Mouse (Mus musculus): ENCODE measurements around the gene Dyrk1b. TPM values are rescaled to one million over a fixed set of nuclear protein-coding genes. Genes with fewer than 3 reads are reported as not detected.

Gene Dyrk1b
- polyA plus RNA-seq, 1 experiment from 2014 or later = 14.1 TPM

GRCm38 (mm10) chr7:28181376-28181775 lies 2.1 kb downstream of the Dyrk1b start:
- Histone ChIP-seq H3K27ac (replicated peaks; ENCODE audit: low read depth, low read length) (no peak overlapping the region), H3K27me3 (ENCODE audit: control insufficient read depth, insufficient read depth, low read length) (no peaks in the 10 kb centered on the region), H3K9ac (replicated peaks; ENCODE audit: low read length) (no peak overlapping the region), H3K4me3 (ENCODE audit: low read depth, low read length) (no peak overlapping the region), H3K9me3 (replicated peaks; ENCODE audit: control insufficient read depth, low read length) (no peaks in the 10 kb centered on the region), H3K4me1 (ENCODE audit: control insufficient read depth, insufficient read depth, low read length) (no peaks in the 10 kb centered on the region), H3K36me3 (replicated peaks; ENCODE audit: control insufficient read depth, insufficient read depth, low read depth, low read length) (peaks cover 41% of the 10 kb centered on the region), H3K4me2 (ENCODE audit: low read depth, low read length) (peak overlapping the region; percentile 83; the same call in 1 of the 2 replicates)
- no peak for DNase-seq (ENCODE audit: low spot score)
- WGBS = 90% methylated on average over 12 of the region's 12 CpGs
- ATAC-seq (replicated peaks; ENCODE audit: insufficient number of reproducible peaks, low FRiP score, low TSS enrichment, low read depth) = no peak

- no peak for DNase-seq (ENCODE audit: low spot score)
- no peaks in the 10 kb centered on the region for H3K4me1 ChIP-seq (ENCODE audit: control insufficient read depth, insufficient read depth, low read length)
- no peak overlapping the region for H3K4me3 ChIP-seq (ENCODE audit: low read depth, low read length)
- H3K27ac ChIP-seq (replicated peaks; ENCODE audit: low read depth, low read length) = no peak overlapping the region
- ATAC-seq (replicated peaks; ENCODE audit: insufficient number of reproducible peaks, low FRiP score, low TSS enrichment, low read depth) = no peak
- no peaks in the 10 kb centered on the region for H3K9me3 ChIP-seq (replicated peaks; ENCODE audit: control insufficient read depth, low read length)
- no peak overlapping the region for H3K9ac ChIP-seq (replicated peaks; ENCODE audit: low read length)
- no peaks in the 10 kb centered on the region for H3K27me3 ChIP-seq (ENCODE audit: control insufficient read depth, insufficient read depth, low read length)
- peaks cover 43% of the 10 kb centered on the region for H3K36me3 ChIP-seq (replicated peaks; ENCODE audit: control insufficient read depth, insufficient read depth, low read depth, low read length)
- no peak overlapping the region for H3K4me2 ChIP-seq (ENCODE audit: low read depth, low read length)
- 98% methylated on average over 21 of the region's 22 CpGs for WGBS
Observed at GRCm38 (mm10) chr7:28182320-28182719, 3.1 kb downstream of the Dyrk1b start.

GRCm38 (mm10) chr7:28185884-28186283 lies 6.6 kb downstream of the Dyrk1b start:
- ATAC-seq (replicated peaks; ENCODE audit: insufficient number of reproducible peaks, low FRiP score, low TSS enrichment, low read depth) (no peak), DNase-seq (ENCODE audit: low spot score) (no peak)
- no peaks in the 10 kb centered on the region for H3K27me3 ChIP-seq (ENCODE audit: control insufficient read depth, insufficient read depth, low read length)
- H3K36me3 ChIP-seq (replicated peaks; ENCODE audit: control insufficient read depth, insufficient read depth, low read depth, low read length) = peaks cover 59% of the 10 kb centered on the region
- H3K4me3 ChIP-seq (ENCODE audit: low read depth, low read length) = no peak overlapping the region
- WGBS = 94% methylated on average over 14 of the region's 14 CpGs
- no peak overlapping the region; the same call in 1 of the 2 replicates for H3K4me2 ChIP-seq (ENCODE audit: low read depth, low read length)
- H3K9me3 ChIP-seq (replicated peaks; ENCODE audit: control insufficient read depth, low read length) = no peaks in the 10 kb centered on the region
- H3K9ac ChIP-seq (replicated peaks; ENCODE audit: low read length) = no peak overlapping the region
- no peaks in the 10 kb centered on the region for H3K4me1 ChIP-seq (ENCODE audit: control insufficient read depth, insufficient read depth, low read length)
- H3K27ac ChIP-seq (replicated peaks; ENCODE audit: low read depth, low read length) = no peak overlapping the region

- WGBS = 78% methylated on average over 8 of the region's 8 CpGs
- Histone ChIP-seq H3K4me3 (ENCODE audit: low read depth, low read length) (no peak overlapping the region), H3K4me1 (ENCODE audit: control insufficient read depth, insufficient read depth, low read length) (no peaks in the 10 kb centered on the region), H3K4me2 (ENCODE audit: low read depth, low read length) (no peak overlapping the region), H3K36me3 (replicated peaks; ENCODE audit: control insufficient read depth, insufficient read depth, low read depth, low read length) (peaks cover 56% of the 10 kb centered on the region), H3K9me3 (replicated peaks; ENCODE audit: control insufficient read depth, low read length) (no peaks in the 10 kb centered on the region), H3K27ac (replicated peaks; ENCODE audit: low read depth, low read length) (no peak overlapping the region), H3K9ac (replicated peaks; ENCODE audit: low read length) (no peak overlapping the region), H3K27me3 (ENCODE audit: control insufficient read depth, insufficient read depth, low read length) (no peaks in the 10 kb centered on the region)
- ATAC-seq (replicated peaks; ENCODE audit: insufficient number of reproducible peaks, low FRiP score, low TSS enrichment, low read depth) = no peak
- DNase-seq (ENCODE audit: low spot score) = no peak
Observed at GRCm38 (mm10) chr7:28186631-28187030, 7.4 kb downstream of the Dyrk1b start.

GRCm38 (mm10) chr7:28191489-28191888 lies 12.2 kb downstream of the Dyrk1b start:
- peaks cover 20% of the 10 kb centered on the region for H3K36me3 ChIP-seq (replicated peaks; ENCODE audit: control insufficient read depth, insufficient read depth, low read depth, low read length)
- no peak overlapping the region for H3K27ac ChIP-seq (replicated peaks; ENCODE audit: low read depth, low read length)
- no peak for ATAC-seq (replicated peaks; ENCODE audit: insufficient number of reproducible peaks, low FRiP score, low TSS enrichment, low read depth)
- H3K9ac ChIP-seq (replicated peaks; ENCODE audit: low read length) = no peak overlapping the region
- WGBS = 94% methylated on average over 3 of the region's 3 CpGs
- no peak overlapping the region for H3K4me2 ChIP-seq (ENCODE audit: low read depth, low read length)
- no peaks in the 10 kb centered on the region for H3K4me1 ChIP-seq (ENCODE audit: control insufficient read depth, insufficient read depth, low read length)
- H3K4me3 ChIP-seq (ENCODE audit: low read depth, low read length) = no peak overlapping the region
- no peak for DNase-seq (ENCODE audit: low spot score)
- H3K27me3 ChIP-seq (ENCODE audit: control insufficient read depth, insufficient read depth, low read length) = no peaks in the 10 kb centered on the region
- no peaks in the 10 kb centered on the region for H3K9me3 ChIP-seq (replicated peaks; ENCODE audit: control insufficient read depth, low read length)

GRCm38 (mm10) chr7:28191903-28192302 lies 12.6 kb downstream of the Dyrk1b start:
- WGBS = 100% methylated on average over 1 of the region's 1 CpGs

GRCm38 (mm10) chr7:28195414-28196098 lies 16.3 kb downstream of the Dyrk1b start:
- Histone ChIP-seq H3K4me1 (ENCODE audit: control insufficient read depth, insufficient read depth, low read length) (no peaks in the 10 kb centered on the region), H3K4me2 (ENCODE audit: low read depth, low read length) (no peak overlapping the region), H3K36me3 (replicated peaks; ENCODE audit: control insufficient read depth, insufficient read depth, low read depth, low read length) (no peaks in the 10 kb centered on the region; the same call in 1 of the 2 replicates), H3K4me3 (ENCODE audit: low read depth, low read length) (no peak overlapping the region), H3K9ac (replicated peaks; ENCODE audit: low read length) (no peak overlapping the region), H3K9me3 (replicated peaks; ENCODE audit: control insufficient read depth, low read length) (no peaks in the 10 kb centered on the region), H3K27ac (replicated peaks; ENCODE audit: low read depth, low read length) (no peak overlapping the region), H3K27me3 (ENCODE audit: control insufficient read depth, insufficient read depth, low read length) (no peaks in the 10 kb centered on the region)
- 74% methylated on average over 5 of the region's 5 CpGs for WGBS
- ATAC-seq (replicated peaks; ENCODE audit: insufficient number of reproducible peaks, low FRiP score, low TSS enrichment, low read depth) = no peak
- DNase-seq (ENCODE audit: low spot score) = no peak

More at GRCm38 (mm10) chr7:28191903-28192302, 12.6 kb downstream of the Dyrk1b start:
- DNase-seq (ENCODE audit: low spot score) (no peak), ATAC-seq (replicated peaks; ENCODE audit: insufficient number of reproducible peaks, low FRiP score, low TSS enrichment, low read depth) (no peak)
- Histone ChIP-seq H3K4me3 (ENCODE audit: low read depth, low read length) (no peak overlapping the region), H3K9ac (replicated peaks; ENCODE audit: low read length) (no peak overlapping the region), H3K27me3 (ENCODE audit: control insufficient read depth, insufficient read depth, low read length) (no peaks in the 10 kb centered on the region), H3K4me2 (ENCODE audit: low read depth, low read length) (no peak overlapping the region), H3K4me1 (ENCODE audit: control insufficient read depth, insufficient read depth, low read length) (no peaks in the 10 kb centered on the region), H3K36me3 (replicated peaks; ENCODE audit: control insufficient read depth, insufficient read depth, low read depth, low read length) (peaks cover 16% of the 10 kb centered on the region), H3K9me3 (replicated peaks; ENCODE audit: control insufficient read depth, low read length) (no peaks in the 10 kb centered on the region), H3K27ac (replicated peaks; ENCODE audit: low read depth, low read length) (no peak overlapping the region)

GRCm38 (mm10) chr7:28196528-28196927 lies 17.3 kb downstream of the Dyrk1b start:
- Histone ChIP-seq H3K27ac (replicated peaks; ENCODE audit: low read depth, low read length) (no peak overlapping the region), H3K4me3 (ENCODE audit: low read depth, low read length) (no peak overlapping the region), H3K4me1 (ENCODE audit: control insufficient read depth, insufficient read depth, low read length) (no peaks in the 10 kb centered on the region), H3K36me3 (replicated peaks; ENCODE audit: control insufficient read depth, insufficient read depth, low read depth, low read length) (no peaks in the 10 kb centered on the region), H3K27me3 (ENCODE audit: control insufficient read depth, insufficient read depth, low read length) (no peaks in the 10 kb centered on the region), H3K4me2 (ENCODE audit: low read depth, low read length) (no peak overlapping the region), H3K9me3 (replicated peaks; ENCODE audit: control insufficient read depth, low read length) (no peaks in the 10 kb centered on the region), H3K9ac (replicated peaks; ENCODE audit: low read length) (no peak overlapping the region)
- WGBS = 79% methylated on average over 14 of the region's 14 CpGs
- no peak for ATAC-seq (replicated peaks; ENCODE audit: insufficient number of reproducible peaks, low FRiP score, low TSS enrichment, low read depth)
- DNase-seq (ENCODE audit: low spot score) = no peak

All from embryonic facial prominence, embryonic 11.5 days (tissue).